Mouse (Mus musculus): ENCODE measurements at regions not wholly inside any gene's neighbourhood (a gene's known extent, or its start where the extent isn't known, plus 50 kb on each side); places are given as distances from the start of the nearest gene placed in this dataset.

GRCm38 (mm10) chr9:84295891-84296290 is 370.9 kb downstream of the Bckdhb start:
- TF ChIP-seq POLR2A (IDR thresholded peaks at IDR 0.05; ENCODE audit: borderline replicate concordance, extremely low read depth, insufficient read depth, insufficient read length, poor library complexity, severe bottlenecking) (no peak), CTCF (IDR thresholded peaks at IDR 0.05; ENCODE audit: borderline replicate concordance, extremely low read depth, insufficient read depth, insufficient read length) (no peak)
- DNase-seq (ENCODE audit: low read depth), result no peak

DNA sequence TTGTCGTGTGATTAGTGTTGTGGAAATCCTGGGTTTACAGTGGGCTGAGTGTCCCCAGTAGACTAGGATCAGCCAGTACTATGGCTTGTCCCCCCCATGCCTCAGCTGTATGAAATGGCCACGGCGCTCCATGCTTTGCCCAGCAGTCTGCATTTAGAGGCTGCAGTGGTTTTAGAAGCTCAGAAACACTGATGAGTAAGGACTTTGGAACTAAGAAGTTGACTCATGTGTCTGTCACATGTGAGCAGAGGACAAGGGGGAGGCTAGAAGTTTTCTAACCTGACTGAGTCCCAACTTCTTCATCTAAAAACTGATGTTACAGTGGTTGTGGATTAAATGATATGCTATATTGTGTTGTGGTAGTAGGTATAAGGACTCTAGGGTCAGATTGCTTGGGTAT is 371.5 kb downstream of the Bckdhb start:
- TF ChIP-seq CTCF (IDR thresholded peaks at IDR 0.05; ENCODE audit: borderline replicate concordance, extremely low read depth, insufficient read depth, insufficient read length) (no peak), POLR2A (IDR thresholded peaks at IDR 0.05; ENCODE audit: borderline replicate concordance, extremely low read depth, insufficient read depth, insufficient read length, poor library complexity, severe bottlenecking) (no peak)
- DNase-seq (ENCODE audit: low read depth), result no peak

GRCm38 (mm10) chr9:84304398-84304797 is 379.5 kb downstream of the Bckdhb start:
- peak; percentile 37; the same call in 1 of the 2 replicates for TF ChIP-seq CTCF (IDR thresholded peaks at IDR 0.05; ENCODE audit: borderline replicate concordance, extremely low read depth, insufficient read depth, insufficient read length)
- no peak for TF ChIP-seq POLR2A (IDR thresholded peaks at IDR 0.05; ENCODE audit: borderline replicate concordance, extremely low read depth, insufficient read depth, insufficient read length, poor library complexity, severe bottlenecking)

DNA sequence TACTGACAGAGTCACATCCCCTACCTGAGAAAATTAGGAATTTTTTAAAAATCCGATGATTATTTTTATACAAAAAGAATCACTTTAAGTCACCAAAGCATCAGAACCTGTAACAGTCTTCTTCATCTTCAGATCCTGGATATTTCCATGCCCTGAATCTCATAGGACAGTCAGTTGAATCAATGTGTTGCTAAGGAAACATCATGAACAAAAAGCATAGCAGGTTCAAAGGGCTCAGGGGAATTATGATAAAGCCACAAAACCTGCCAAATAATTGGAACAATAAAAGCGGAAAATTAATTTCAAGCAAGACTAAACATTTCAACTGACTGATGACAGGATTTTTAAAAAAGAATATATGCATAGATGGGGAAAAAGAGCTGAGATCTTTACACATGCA is 393.9 kb downstream of the Bckdhb start:
- peak; percentile 52 for DNase-seq (ENCODE audit: low read depth)
- no peak for TF ChIP-seq CTCF (IDR thresholded peaks at IDR 0.05; ENCODE audit: borderline replicate concordance, extremely low read depth, insufficient read depth, insufficient read length)
- TF ChIP-seq POLR2A (IDR thresholded peaks at IDR 0.05; ENCODE audit: borderline replicate concordance, extremely low read depth, insufficient read depth, insufficient read length, poor library complexity, severe bottlenecking), result no peak

More at GRCm38 (mm10) chr9:84304398-84304797, 379.5 kb downstream of the Bckdhb start:
- no peak for DNase-seq (ENCODE audit: low read depth)

DNA sequence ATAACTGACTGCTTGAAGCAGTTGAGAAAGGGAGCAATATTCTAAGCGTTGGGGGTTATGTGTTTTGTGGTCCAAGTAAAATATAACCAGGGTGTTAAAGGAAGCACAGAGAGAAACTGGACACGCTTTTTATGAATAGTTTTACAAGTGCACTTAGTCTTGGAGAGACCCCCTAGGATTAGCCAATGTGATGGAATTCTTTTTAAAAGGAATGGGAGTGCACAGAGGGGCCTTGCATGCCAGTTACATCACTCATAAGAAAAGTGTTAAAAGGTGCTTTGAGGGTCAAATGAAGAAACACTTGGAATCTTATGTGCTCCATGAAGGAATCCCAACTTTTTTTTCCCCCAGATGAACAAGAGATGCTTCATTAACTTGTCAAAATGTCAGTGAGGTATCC is 394.4 kb downstream of the Bckdhb start:
- peak; percentile 9 for DNase-seq (ENCODE audit: low read depth)
- TF ChIP-seq POLR2A (IDR thresholded peaks at IDR 0.05; ENCODE audit: borderline replicate concordance, extremely low read depth, insufficient read depth, insufficient read length, poor library complexity, severe bottlenecking), result no peak
- TF ChIP-seq CTCF (IDR thresholded peaks at IDR 0.05; ENCODE audit: borderline replicate concordance, extremely low read depth, insufficient read depth, insufficient read length), result no peak

DNA sequence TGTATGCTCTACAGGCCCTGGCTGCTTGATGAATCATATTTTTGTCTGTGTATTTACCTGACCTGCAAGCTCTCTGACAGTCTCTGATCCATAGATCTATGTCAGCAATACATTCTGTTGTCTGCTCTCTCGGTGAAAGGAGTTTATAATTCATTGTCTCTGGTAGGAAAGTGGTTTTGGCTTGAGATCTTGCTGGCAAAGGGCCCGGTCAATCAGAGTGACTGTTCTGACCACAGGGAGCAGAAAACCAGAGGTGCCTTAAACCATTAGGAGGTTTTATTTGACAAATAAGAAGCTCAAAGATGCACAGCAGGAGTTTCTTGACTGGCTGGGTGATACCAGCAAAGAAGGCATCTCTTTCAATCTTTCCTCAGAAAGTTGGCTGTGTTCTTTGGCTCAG is 398.2 kb downstream of the Bckdhb start:
- TF ChIP-seq POLR2A (IDR thresholded peaks at IDR 0.05; ENCODE audit: borderline replicate concordance, extremely low read depth, insufficient read depth, insufficient read length, poor library complexity, severe bottlenecking) (no peak), CTCF (IDR thresholded peaks at IDR 0.05; ENCODE audit: borderline replicate concordance, extremely low read depth, insufficient read depth, insufficient read length) (no peak)
- DNase-seq (ENCODE audit: low read depth), result peak; percentile 34

GRCm38 (mm10) chr9:84331083-84331602 is 406.2 kb downstream of the Bckdhb start:
- TF ChIP-seq POLR2A (IDR thresholded peaks at IDR 0.05; ENCODE audit: borderline replicate concordance, extremely low read depth, insufficient read depth, insufficient read length, poor library complexity, severe bottlenecking), result no peak
- no peak for TF ChIP-seq CTCF (IDR thresholded peaks at IDR 0.05; ENCODE audit: borderline replicate concordance, extremely low read depth, insufficient read depth, insufficient read length)
- DNase-seq (ENCODE audit: low read depth), result peak; percentile 56

- TF ChIP-seq CTCF (IDR thresholded peaks at IDR 0.05; ENCODE audit: borderline replicate concordance, extremely low read depth, insufficient read depth, insufficient read length) (peak; percentile 78), POLR2A (IDR thresholded peaks at IDR 0.05; ENCODE audit: borderline replicate concordance, extremely low read depth, insufficient read depth, insufficient read length, poor library complexity, severe bottlenecking) (no peak)
- peak; percentile 94 for DNase-seq (ENCODE audit: low read depth)
These were observed 418.6 kb downstream of the Bckdhb start for GRCm38 (mm10) chr9:84343435-84344095.

DNA sequence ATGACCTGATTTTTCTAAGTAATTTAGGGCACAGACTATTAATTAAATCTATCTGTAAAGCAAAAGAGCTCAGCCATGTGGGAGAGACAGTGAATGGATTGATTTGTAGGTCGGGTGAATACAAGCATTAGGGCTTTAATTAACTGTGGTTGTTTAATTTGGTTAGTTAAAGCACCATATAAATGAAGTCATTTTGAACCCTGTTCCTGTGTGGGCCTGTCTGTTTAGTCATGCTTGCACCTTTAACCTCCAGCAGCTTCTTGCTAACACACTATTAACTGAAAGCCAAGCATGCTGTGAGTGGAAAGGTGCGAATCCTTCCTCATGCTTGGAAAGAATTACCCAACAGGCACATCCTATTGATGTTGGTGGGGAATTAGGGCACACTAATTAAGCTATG is 425.3 kb downstream of the Bckdhb start:
- DNase-seq (ENCODE audit: low read depth), result peak; percentile 75
- no peak for TF ChIP-seq POLR2A (IDR thresholded peaks at IDR 0.05; ENCODE audit: borderline replicate concordance, extremely low read depth, insufficient read depth, insufficient read length, poor library complexity, severe bottlenecking)
- TF ChIP-seq CTCF (IDR thresholded peaks at IDR 0.05; ENCODE audit: borderline replicate concordance, extremely low read depth, insufficient read depth, insufficient read length), result no peak

GRCm38 (mm10) chr9:84354409-84354808 is 429.5 kb downstream of the Bckdhb start:
- no peak for TF ChIP-seq CTCF (IDR thresholded peaks at IDR 0.05; ENCODE audit: borderline replicate concordance, extremely low read depth, insufficient read depth, insufficient read length)
- TF ChIP-seq POLR2A (IDR thresholded peaks at IDR 0.05; ENCODE audit: borderline replicate concordance, extremely low read depth, insufficient read depth, insufficient read length, poor library complexity, severe bottlenecking), result no peak

GRCm38 (mm10) chr9:84356167-84356566 is 431.2 kb downstream of the Bckdhb start:
- TF ChIP-seq CTCF (IDR thresholded peaks at IDR 0.05; ENCODE audit: borderline replicate concordance, extremely low read depth, insufficient read depth, insufficient read length) (no peak), POLR2A (IDR thresholded peaks at IDR 0.05; ENCODE audit: borderline replicate concordance, extremely low read depth, insufficient read depth, insufficient read length, poor library complexity, severe bottlenecking) (no peak)
- DNase-seq (ENCODE audit: low read depth), result no peak

More at GRCm38 (mm10) chr9:84354409-84354808, 429.5 kb downstream of the Bckdhb start:
- DNase-seq (ENCODE audit: low read depth), result no peak

DNA sequence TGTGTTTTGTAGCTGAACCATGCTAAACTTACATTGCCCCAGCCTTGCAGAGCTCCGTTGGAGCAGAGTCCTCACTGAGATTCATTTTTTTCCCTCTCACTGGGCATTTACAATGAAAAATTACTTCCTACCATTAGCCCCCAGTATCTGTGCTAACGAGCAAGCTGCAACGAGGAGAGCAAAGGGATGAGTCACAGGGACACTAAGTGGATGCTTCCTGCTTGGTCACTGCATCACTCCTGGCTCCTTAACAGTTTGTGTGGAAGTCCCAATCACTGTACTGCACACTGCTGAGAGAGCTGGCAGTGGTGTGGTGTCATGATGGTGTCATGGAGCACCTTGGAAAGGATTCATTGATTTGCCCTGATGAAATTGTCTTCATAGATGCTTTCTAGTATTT is 434.9 kb downstream of the Bckdhb start:
- peak; percentile 28 for DNase-seq (ENCODE audit: low read depth)
- TF ChIP-seq CTCF (IDR thresholded peaks at IDR 0.05; ENCODE audit: borderline replicate concordance, extremely low read depth, insufficient read depth, insufficient read length) (no peak), POLR2A (IDR thresholded peaks at IDR 0.05; ENCODE audit: borderline replicate concordance, extremely low read depth, insufficient read depth, insufficient read length, poor library complexity, severe bottlenecking) (no peak)
